Mouse (Mus musculus) heart, embryonic 16.5 days (tissue): Measurements from ENCODE around the gene Cers1. TPM values are rescaled to one million over a fixed set of nuclear protein-coding genes. Genes with fewer than 3 reads are reported as not detected.

Source experiments
- ATAC-seq: fragments of 200-750 bp; cut with Nextera tagmentation; replicated peaks from 2 replicates; pipeline ENCODE4 v1.8.0; 2017; ENCODE audit warnings: moderate number of reproducible peaks; ENCODE audit not compliant: insufficient read depth, low FRiP score; ENCODE audit errors: extremely low read depth
- H3K27ac ChIP-seq: fragments of 300-500 bp; sonication (generic); 2 replicates; pipeline ENCODE4 v1.5.1; 2014; ENCODE audit warnings: mild to moderate bottlenecking, low read length, control low read depth, moderate library complexity
- H3K27me3 ChIP-seq: fragments of 300-500 bp; sonication (generic); 2 replicates; pipeline ENCODE4 v1.6.1; 2014; ENCODE audit warnings: low read length, mixed read lengths; ENCODE audit not compliant: control insufficient read depth, insufficient read depth
- H3K36me3 ChIP-seq: fragments of 300-500 bp; sonication (generic); 2 replicates; pipeline ENCODE4 v1.6.1; 2014; ENCODE audit not compliant: control insufficient read depth, insufficient read depth
- H3K4me1 ChIP-seq: fragments of 300-500 bp; sonication (generic); 2 replicates; pipeline ENCODE4 v1.6.1; 2014; ENCODE audit warnings: low read length, mixed read lengths; ENCODE audit not compliant: control insufficient read depth, insufficient read depth
- H3K4me2 ChIP-seq: fragments of 300-500 bp; sonication (generic); 2 replicates; pipeline ENCODE4 v1.6.1; 2014; ENCODE audit warnings: low read depth, mild to moderate bottlenecking, control low read depth, low read length
- H3K4me3 ChIP-seq: fragments of 300-500 bp; sonication (generic); 2 replicates; pipeline ENCODE4 v1.5.1; 2014; ENCODE audit warnings: mild to moderate bottlenecking, control low read depth, low read length
- H3K9ac ChIP-seq: fragments of 300-500 bp; sonication (generic); 2 replicates; pipeline ENCODE4 v1.6.1; 2014; ENCODE audit warnings: low read length, control low read depth
- H3K9me3 ChIP-seq: fragments of 300-500 bp; sonication (generic); replicated peaks from 2 replicates; pipeline ENCODE4 v1.6.1; 2016; ENCODE audit warnings: low read length; ENCODE audit not compliant: control insufficient read depth
- WGBS: fragments of 180-500 bp; shearing (Covaris S2); extraction: QIAGEN DNeasy Blood & Tissue Kit; methylation state at CpG from one replicate; pipeline ENCODE4 v1.1.7; 2014; 5-methylcytosine and 5-hydroxymethylcytosine counted together
- polyA plus RNA-seq: library from polyadenylated mRNA; unstranded; fragments of >200 nt; fragmentation: Nextera tagmentation; extraction: Ambion mirVana; gene quantifications from 2 replicates; pipeline ENCODE4 v1.2.1, GENCODE M21; 2015

Cers1 gene
- polyA plus RNA-seq, 1 experiment from 2014 or later = 1.3 TPM

- Histone ChIP-seq H3K27ac (peak overlapping the region; percentile 78), H3K4me2 (no peak overlapping the region), H3K9me3 (no peaks in the 10 kb centered on the region), H3K9ac (no peak overlapping the region), H3K27me3 (no peaks in the 10 kb centered on the region), H3K36me3 (peaks cover 10% of the 10 kb centered on the region), H3K4me1 (peaks cover 24% of the 10 kb centered on the region), H3K4me3 (no peak overlapping the region)
- no peak for ATAC-seq
- WGBS = 33% methylated on average over 3 of the region's 3 CpGs
These were observed 34.6 kb upstream of the Cers1 start for GRCm38 (mm10) chr8:70281001-70281400.

GRCm38 (mm10) chr8:70282603-70283135 is 32.9 kb upstream of the Cers1 start, which contains the start of gene Homer3:
Homer3 (plus strand) TSS chr8:70282827.
- peak within 1 kb of the TSS; percentile 82 for H3K4me3 ChIP-seq
- H3K4me2 ChIP-seq = peak within 1 kb of the TSS; percentile 79
- H3K27ac ChIP-seq = peak within 1 kb of the TSS; percentile 79
- peak within 1 kb of the TSS; percentile 97 for H3K9ac ChIP-seq
- H3K36me3 ChIP-seq = peaks cover 27% of the 10 kb centered on the region
- 0 out of 2 replicates have a peak, but pooled peaks cover 5% of the 10 kb centered on the region for H3K9me3 ChIP-seq
- H3K27me3 ChIP-seq = no peaks in the 10 kb centered on the region
- peaks cover 24% of the 10 kb centered on the region for H3K4me1 ChIP-seq
- ATAC-seq = peak; percentile 85
- WGBS = under 1% methylated on average over 36 of the region's 36 CpGs

GRCm38 (mm10) chr8:70283136-70284077 is 32.2 kb upstream of the Cers1 start:
- H3K9me3 ChIP-seq = 0 out of 2 replicates have a peak, but pooled peaks cover 5% of the 10 kb centered on the region
- peak overlapping the region; percentile 79 for H3K27ac ChIP-seq
- H3K4me1 ChIP-seq = peaks cover 22% of the 10 kb centered on the region
- peak overlapping the region; percentile 79 for H3K4me2 ChIP-seq
- H3K27me3 ChIP-seq = no peaks in the 10 kb centered on the region
- peak overlapping the region; percentile 82 for H3K4me3 ChIP-seq
- peak overlapping the region; percentile 97 for H3K9ac ChIP-seq
- WGBS = 2% methylated on average over 55 of the region's 55 CpGs
- H3K36me3 ChIP-seq = peaks cover 31% of the 10 kb centered on the region
- peak; percentile 31 for ATAC-seq

GRCm38 (mm10) chr8:70284421-70284820 is 31.2 kb upstream of the Cers1 start:
- 0 out of 2 replicates have a peak, but pooled peaks cover 5% of the 10 kb centered on the region for H3K9me3 ChIP-seq
- no peaks in the 10 kb centered on the region for H3K27me3 ChIP-seq
- H3K9ac ChIP-seq = no peak overlapping the region
- no peak overlapping the region for H3K27ac ChIP-seq
- peaks cover 33% of the 10 kb centered on the region for H3K36me3 ChIP-seq
- 72% methylated on average over 5 of the region's 5 CpGs for WGBS
- no peak overlapping the region for H3K4me2 ChIP-seq
- peaks cover 13% of the 10 kb centered on the region for H3K4me1 ChIP-seq
- no peak for ATAC-seq
- H3K4me3 ChIP-seq = no peak overlapping the region

- Histone ChIP-seq H3K4me2 (no peak overlapping the region), H3K27me3 (no peaks in the 10 kb centered on the region), H3K4me1 (peaks cover 10% of the 10 kb centered on the region), H3K4me3 (no peak overlapping the region), H3K9me3 (0 out of 2 replicates have a peak, but pooled peaks cover 5% of the 10 kb centered on the region), H3K36me3 (peaks cover 37% of the 10 kb centered on the region), H3K27ac (no peak overlapping the region), H3K9ac (no peak overlapping the region)
- 93% methylated on average over 15 of the region's 15 CpGs for WGBS
- ATAC-seq = no peak
These were observed 30.3 kb upstream of the Cers1 start for GRCm38 (mm10) chr8:70285304-70285703.

GRCm38 (mm10) chr8:70286737-70287136 is 28.8 kb upstream of the Cers1 start:
- WGBS = 85% methylated on average over 8 of the region's 8 CpGs
- Histone ChIP-seq H3K4me2 (no peak overlapping the region), H3K4me3 (no peak overlapping the region), H3K27me3 (no peaks in the 10 kb centered on the region), H3K4me1 (peaks cover 5% of the 10 kb centered on the region; the same call in 1 of the 2 replicates), H3K9me3 (0 out of 2 replicates have a peak, but pooled peaks cover 5% of the 10 kb centered on the region), H3K36me3 (peaks cover 49% of the 10 kb centered on the region), H3K9ac (no peak overlapping the region), H3K27ac (no peak overlapping the region)
- ATAC-seq = no peak

- Histone ChIP-seq H3K9ac (no peak overlapping the region), H3K4me3 (no peak overlapping the region), H3K4me2 (no peak overlapping the region), H3K36me3 (peaks cover 56% of the 10 kb centered on the region), H3K27me3 (no peaks in the 10 kb centered on the region), H3K27ac (no peak overlapping the region), H3K9me3 (no peaks in the 10 kb centered on the region), H3K4me1 (no peaks in the 10 kb centered on the region)
- 60% methylated on average over 5 of the region's 5 CpGs for WGBS
- no peak for ATAC-seq
These were observed 21.6 kb upstream of the Cers1 start for GRCm38 (mm10) chr8:70293988-70294405.

- Histone ChIP-seq H3K9ac (no peak overlapping the region), H3K4me3 (no peak overlapping the region), H3K4me2 (no peak overlapping the region), H3K4me1 (peaks cover 18% of the 10 kb centered on the region), H3K9me3 (no peaks in the 10 kb centered on the region), H3K36me3 (peaks cover 25% of the 10 kb centered on the region), H3K27ac (no peak overlapping the region), H3K27me3 (no peaks in the 10 kb centered on the region)
- ATAC-seq = no peak
- 77% methylated on average over 3 of the region's 3 CpGs for WGBS
These were observed 14.7 kb upstream of the Cers1 start for GRCm38 (mm10) chr8:70300881-70301280.
